Mouse (Mus musculus) ES-E14 (cell line): ENCODE measurements around the gene Lin7a. TPM values are rescaled to one million over a fixed set of nuclear protein-coding genes. Genes with fewer than 3 reads are reported as not detected.

Experiments used
- DNase-seq: peaks from one replicate; pipeline ENCODE4 v3.0.0-alpha.2; 2013; ENCODE audit warnings: low read depth, low spot score
- H3K27ac ChIP-seq: 2 replicates; pipeline ENCODE4 v1.5.1; 2012; ENCODE audit warnings: low read depth, mild to moderate bottlenecking, low read length, moderate library complexity, mixed read lengths; ENCODE audit not compliant: poor library complexity, insufficient read depth, severe bottlenecking
- H3K36me3 ChIP-seq: 2 replicates; pipeline ENCODE4 v1.6.1; 2012; ENCODE audit warnings: mild to moderate bottlenecking, low read length, moderate library complexity, mixed read lengths; ENCODE audit not compliant: control insufficient read depth, poor library complexity, insufficient read depth, severe bottlenecking
- H3K4me1 ChIP-seq, 2 experiments: fragments of 150-350 bp in 1 of 2; sonication (generic) in 1 of 2; 2 replicates each; pipeline ENCODE4 v1.6.1; 2012; ENCODE audit warnings: low read length in 2 of 2, mild to moderate bottlenecking in 1 of 2, mixed read lengths in 1 of 2; ENCODE audit not compliant: control insufficient read depth in 2 of 2, insufficient read depth in 2 of 2, poor library complexity in 1 of 2
- H3K4me3 ChIP-seq, 2 experiments: fragments of 150-350 bp in 1 of 2; sonication (generic) in 1 of 2; 2 replicates each; pipeline ENCODE4 v1.5.1; 2012; ENCODE audit warnings: low read length in 2 of 2, low read depth in 1 of 2, mild to moderate bottlenecking in 1 of 2, mixed read lengths in 1 of 2; ENCODE audit not compliant: insufficient read depth in 1 of 2, poor library complexity in 1 of 2, severe bottlenecking in 1 of 2
- H3K9ac ChIP-seq: 2 replicates; pipeline ENCODE4 v1.6.1; 2012; ENCODE audit warnings: low read depth, mild to moderate bottlenecking, low read length, mixed read lengths; ENCODE audit not compliant: poor library complexity, insufficient read depth, severe bottlenecking
- H3K9me3 ChIP-seq: fragments of 150-350 bp; sonication (generic); 2 replicates; pipeline ENCODE4 v1.6.1; 2012; ENCODE audit warnings: low read depth, mild to moderate bottlenecking, low read length; ENCODE audit not compliant: control insufficient read depth, insufficient read depth
- CHD2 ChIP-seq: IDR thresholded peaks from 2 replicates; pipeline ENCODE4 v1.6.1; 2014; ENCODE audit warnings: mild to moderate bottlenecking, low read depth, low read length, inconsistent platforms
- HCFC1 ChIP-seq: IDR thresholded peaks from 2 replicates; pipeline ENCODE4 v1.6.1; 2012; ENCODE audit warnings: low read length, inconsistent platforms, borderline replicate concordance; ENCODE audit not compliant: insufficient read depth
- MAFK ChIP-seq: IDR thresholded peaks from 2 replicates; pipeline ENCODE4 v1.6.1; 2014; ENCODE audit warnings: mild to moderate bottlenecking, low read depth, low read length, inconsistent platforms; ENCODE audit not compliant: insufficient read depth
- ZC3H11A ChIP-seq: IDR thresholded peaks from 2 replicates; pipeline ENCODE4 v1.6.1; 2012; ENCODE audit warnings: low read depth, mild to moderate bottlenecking, inconsistent platforms, low read length, borderline replicate concordance
- ZNF384 ChIP-seq: IDR thresholded peaks from 2 replicates; pipeline ENCODE4 v1.6.1; 2012; ENCODE audit warnings: low read depth, low read length, inconsistent platforms
- in situ Hi-C, 2 experiments: fragments of 600-800 bp; cut with MboI; formaldehyde crosslinking; loops; one replicate each; pipeline ENCODE4 v1.15.1; 2025; ENCODE audit warnings: low sequenced_read_pairs in 2 of 2, inconsistent platforms in 1 of 2; ENCODE audit not compliant: unreplicated experiment in 2 of 2
- total RNA-seq: library from RNA; depleted of rRNA; stranded (reverse); fragments of 300-350 nt; gene quantifications from 2 replicates; pipeline ENCODE4 v1.2.3, GENCODE M21; 2012

Lin7a gene
- total RNA-seq, 1 experiment, result 0.09 TPM

DNA sequence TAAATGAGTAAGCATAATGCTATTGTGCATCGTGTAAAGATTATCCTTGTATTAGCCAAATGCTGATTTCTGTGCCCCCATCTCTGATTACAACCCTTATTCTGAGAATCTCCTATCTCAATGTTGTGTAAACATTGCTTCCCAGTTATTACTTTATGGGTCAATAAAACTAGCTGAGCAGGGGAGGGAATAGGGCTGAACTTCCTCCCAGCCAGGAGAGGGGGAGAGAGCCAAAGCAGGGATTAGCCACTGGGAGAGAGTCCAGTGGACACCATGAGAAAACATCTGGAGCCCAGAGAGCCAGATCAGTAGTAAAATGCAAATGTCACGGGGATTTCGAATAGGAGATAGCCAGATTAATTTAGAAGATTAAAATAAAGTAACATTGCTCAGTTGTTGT lies 82.0 kb downstream of the Lin7a start:
- TF ChIP-seq MAFK (no peak), HCFC1 (no peak), CHD2 (no peak), ZC3H11A (no peak), ZNF384 (no peak)
- in situ Hi-C loops, result no loop called here

GRCm38 (mm10) chr10:107358443-107359040 lies 87.1 kb downstream of the Lin7a start:
- H3K4me1 ChIP-seq, result no peaks in the 10 kb centered on the region
- H3K4me3 ChIP-seq, result no peak overlapping the region
- no peaks in the 10 kb centered on the region for H3K9me3 ChIP-seq
- H3K9ac ChIP-seq, result no peak overlapping the region
- H3K27ac ChIP-seq, result no peak overlapping the region
- H3K36me3 ChIP-seq, result no peaks in the 10 kb centered on the region
- TF ChIP-seq MAFK (no peak), ZC3H11A (no peak), HCFC1 (no peak), CHD2 (no peak), ZNF384 (no peak)
- no peak for DNase-seq
- in situ Hi-C loops, result no loop called here

More for the DNA sequence above, 82.0 kb downstream of the Lin7a start:
- Histone ChIP-seq H3K27ac (no peak overlapping the region), H3K9me3 (no peaks in the 10 kb centered on the region), H3K4me1 (no peaks in the 10 kb centered on the region), H3K9ac (no peak overlapping the region), H3K4me3 (no peak overlapping the region), H3K36me3 (no peaks in the 10 kb centered on the region)
- no peak for DNase-seq

DNA sequence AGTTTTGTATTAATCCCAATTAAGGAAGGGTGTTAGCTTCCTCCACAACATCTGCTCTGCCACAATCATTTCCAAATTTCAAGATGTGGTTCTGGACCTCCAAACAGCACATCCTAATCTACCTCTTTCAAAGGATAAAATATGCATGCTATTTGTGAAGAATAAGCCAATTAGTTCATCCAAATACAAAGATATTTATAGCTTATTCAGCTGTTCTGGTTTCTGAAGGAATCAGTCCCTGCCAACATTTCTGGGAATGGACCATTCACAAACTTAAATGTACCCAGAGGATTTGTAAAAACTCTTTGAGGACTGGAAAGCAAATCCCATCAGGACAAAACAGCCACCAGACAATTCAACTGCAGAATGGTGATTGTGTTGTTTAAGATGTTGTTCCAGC lies 87.8 kb downstream of the Lin7a start:
- TF ChIP-seq MAFK, result no peak
- no peak for TF ChIP-seq ZNF384
- TF ChIP-seq HCFC1, result no peak
- TF ChIP-seq ZC3H11A, result no peak
- TF ChIP-seq CHD2, result no peak
- Histone ChIP-seq H3K27ac (no peak overlapping the region), H3K36me3 (no peaks in the 10 kb centered on the region), H3K9me3 (no peaks in the 10 kb centered on the region), H3K4me3 (no peak overlapping the region), H3K4me1 (no peaks in the 10 kb centered on the region), H3K9ac (no peak overlapping the region)
- in situ Hi-C loops, result no loop called here
- DNase-seq, result no peak

GRCm38 (mm10) chr10:107361546-107361945 lies 90.1 kb downstream of the Lin7a start:
- DNase-seq, result no peak
- no peak overlapping the region for H3K4me3 ChIP-seq
- H3K9me3 ChIP-seq, result no peaks in the 10 kb centered on the region
- H3K36me3 ChIP-seq, result no peaks in the 10 kb centered on the region
- no peaks in the 10 kb centered on the region for H3K4me1 ChIP-seq
- no peak overlapping the region for H3K27ac ChIP-seq
- TF ChIP-seq HCFC1, result no peak
- TF ChIP-seq MAFK, result no peak
- TF ChIP-seq ZC3H11A, result no peak
- TF ChIP-seq ZNF384, result no peak
- TF ChIP-seq CHD2, result no peak
- in situ Hi-C loops, result no loop called here
- no peak overlapping the region for H3K9ac ChIP-seq

GRCm38 (mm10) chr10:107362026-107362425 lies 90.5 kb downstream of the Lin7a start:
- no peaks in the 10 kb centered on the region for H3K9me3 ChIP-seq
- no peak for DNase-seq
- H3K36me3 ChIP-seq, result no peaks in the 10 kb centered on the region
- H3K9ac ChIP-seq, result no peak overlapping the region
- no peak overlapping the region for H3K4me3 ChIP-seq
- no peaks in the 10 kb centered on the region for H3K4me1 ChIP-seq
- no peak for TF ChIP-seq ZNF384
- H3K27ac ChIP-seq, result no peak overlapping the region
- in situ Hi-C loops, result no loop called here
